Mouse (Mus musculus) layer of hippocampus, adult 8-10 months (tissue): ENCODE measurements around the gene Guca2a. TPM values are rescaled to one million over a fixed set of nuclear protein-coding genes. Genes with fewer than 3 reads are reported as not detected.

Source experiments
- DNase-seq, 2 experiments: peaks; one replicate each; pipeline ENCODE4 v3.0.0; 2022; ENCODE audit warnings: low spot score in 2 of 2
- total RNA-seq, 4 experiments: library from RNA; stranded (reverse); gene quantifications; 2 replicates each; pipeline ENCODE4 v1.2.4; 2022

The Guca2a gene
- total RNA-seq, 4 experiments from 2014 or later: not detected

DNA sequence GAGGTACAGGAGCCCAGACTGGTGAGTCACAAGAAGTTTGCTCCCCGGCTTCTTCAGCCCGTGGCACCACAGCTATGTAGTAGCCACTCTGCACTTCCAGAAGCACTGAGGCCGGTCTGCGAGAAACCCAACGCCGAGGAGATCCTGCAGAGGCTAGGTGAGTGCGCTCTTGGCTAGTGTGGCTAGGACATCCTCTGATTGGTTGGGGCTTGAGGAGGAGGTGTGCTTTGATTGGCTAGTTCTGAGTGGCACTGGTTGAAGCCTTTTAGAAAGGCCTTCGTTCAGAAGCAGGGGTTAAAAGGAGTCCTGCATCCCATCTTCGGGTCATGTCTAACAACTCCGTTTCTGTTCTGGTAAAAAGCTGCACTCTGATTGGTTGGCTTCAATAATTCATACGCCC, 1.2 kb downstream of the Guca2a start:
- no peak for DNase-seq

DNA sequence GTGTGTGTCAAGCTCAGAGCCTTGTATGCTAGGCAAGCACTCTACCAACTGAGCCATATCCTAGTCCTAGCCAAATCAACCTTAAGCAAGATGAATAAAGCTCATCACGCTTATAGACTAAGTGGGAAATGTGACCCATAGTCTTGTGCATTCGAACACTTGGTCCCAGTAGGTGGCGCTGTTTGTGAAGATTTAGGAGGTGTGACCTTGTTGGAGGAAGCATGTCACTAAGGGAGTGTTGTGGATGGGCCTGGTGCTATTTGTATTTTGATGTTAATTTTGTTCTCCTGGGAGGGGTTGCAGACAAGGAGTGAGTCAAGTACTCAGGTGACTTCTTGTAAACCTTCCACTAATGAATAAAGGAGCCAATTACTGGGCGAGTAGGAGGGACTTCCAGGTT, 5.2 kb downstream of the Guca2a start:
- no peak for DNase-seq

DNA sequence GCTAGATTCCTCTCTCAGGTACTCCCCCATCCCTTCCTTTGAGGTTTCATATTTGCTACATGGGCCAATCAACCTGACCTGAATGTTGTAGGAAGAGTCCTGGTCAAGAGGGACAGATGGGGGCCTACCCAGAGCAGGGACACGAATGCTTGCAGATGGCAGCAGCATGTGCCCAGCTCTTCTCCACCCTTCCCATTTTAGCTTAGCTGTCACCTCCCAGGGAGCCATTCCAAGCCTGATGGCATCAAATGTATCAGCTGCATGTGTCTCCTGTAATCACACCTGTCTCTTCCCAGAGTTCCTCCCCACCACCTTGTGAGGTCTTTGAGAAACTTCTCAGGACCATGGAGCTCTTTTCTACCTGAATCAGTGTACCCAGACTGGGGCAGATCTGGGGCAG, 19.5 kb downstream of the Guca2a start:
- DNase-seq: no peak

DNA sequence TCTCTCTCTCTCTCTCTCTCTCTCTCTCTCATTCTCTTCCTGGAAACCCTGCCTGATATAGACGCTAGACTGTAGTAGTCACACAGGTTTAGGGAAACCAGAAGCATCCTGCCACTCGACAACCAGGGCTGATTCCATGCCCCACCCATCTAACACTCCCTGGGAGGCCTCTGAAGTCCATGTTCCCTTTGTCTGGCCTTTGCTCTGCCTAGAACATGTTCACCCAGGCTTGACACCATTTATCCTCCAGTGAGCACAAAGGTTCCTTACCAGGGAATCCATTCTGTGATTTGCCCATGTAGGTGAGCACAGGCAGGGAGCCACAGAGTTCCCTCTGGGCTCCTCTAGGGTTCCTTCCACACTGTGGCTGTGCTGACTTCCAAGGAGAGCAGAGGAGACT, 20.7 kb downstream of the Guca2a start:
- DNase-seq: no peak

DNA sequence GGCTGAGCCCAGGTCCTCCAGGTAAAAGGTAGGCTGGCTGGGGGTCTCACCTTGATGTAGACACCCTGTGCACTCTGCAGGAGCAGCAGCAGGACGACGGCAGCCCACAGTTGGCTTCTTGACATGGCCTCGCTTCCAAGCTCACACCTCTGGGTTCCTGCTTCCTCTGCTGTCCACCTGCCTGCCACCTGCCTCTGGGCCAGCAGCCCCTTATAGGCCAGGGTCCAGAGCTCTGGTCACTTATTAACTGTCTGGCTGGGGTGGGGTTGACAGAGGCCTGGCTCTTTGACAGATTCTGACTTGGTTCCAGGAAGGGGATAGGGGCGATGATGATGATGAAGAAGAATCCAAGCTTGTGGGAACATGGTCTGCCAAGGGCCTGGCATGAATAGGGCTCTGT, 21.2 kb downstream of the Guca2a start, which contains the start of gene Guca2b:
Gene Guca2b (minus strand): TSS at position 224 of the 400 bp plus-strand sequence.
- no peak for DNase-seq

DNA sequence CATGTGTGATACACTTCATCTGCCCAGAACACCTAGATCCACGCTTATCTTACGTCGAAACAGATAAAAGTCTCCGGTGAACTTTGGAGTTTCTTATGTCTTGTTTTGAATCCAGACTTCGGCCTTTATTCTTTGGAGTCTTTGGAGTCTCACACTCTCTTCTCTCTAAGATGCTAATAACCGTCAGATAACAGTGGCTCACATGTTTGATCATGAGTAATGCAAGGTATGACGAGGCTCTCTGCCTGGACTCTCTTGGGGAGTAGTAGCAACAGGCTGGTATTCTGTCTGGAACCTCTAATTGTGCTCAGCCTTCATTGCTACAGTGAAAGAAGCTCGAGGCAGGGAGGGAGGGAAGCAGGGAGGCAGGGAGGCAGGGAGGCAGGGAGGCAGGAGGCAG, 22.5 kb downstream of the Guca2a start:
- DNase-seq: no peak

DNA sequence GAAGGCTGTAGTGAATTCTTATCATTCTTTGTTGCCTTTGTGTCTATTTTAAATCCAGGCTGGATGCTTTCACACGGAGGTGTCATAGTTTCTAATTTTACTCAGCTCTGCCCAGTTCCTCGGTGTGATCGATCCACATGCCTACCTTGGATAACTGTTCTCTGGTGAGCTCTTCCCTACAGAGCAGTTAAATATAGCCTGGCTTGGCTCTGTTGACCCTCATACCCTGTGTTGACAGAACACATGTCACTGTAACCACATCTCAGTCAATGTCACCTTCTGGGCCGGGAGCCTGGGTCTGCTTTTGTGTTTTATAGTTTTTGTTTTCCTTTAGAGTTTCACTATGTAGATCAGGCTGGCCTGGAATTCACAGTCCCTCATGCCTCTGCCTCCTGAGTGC, 24.6 kb downstream of the Guca2a start:
- DNase-seq: no peak

DNA sequence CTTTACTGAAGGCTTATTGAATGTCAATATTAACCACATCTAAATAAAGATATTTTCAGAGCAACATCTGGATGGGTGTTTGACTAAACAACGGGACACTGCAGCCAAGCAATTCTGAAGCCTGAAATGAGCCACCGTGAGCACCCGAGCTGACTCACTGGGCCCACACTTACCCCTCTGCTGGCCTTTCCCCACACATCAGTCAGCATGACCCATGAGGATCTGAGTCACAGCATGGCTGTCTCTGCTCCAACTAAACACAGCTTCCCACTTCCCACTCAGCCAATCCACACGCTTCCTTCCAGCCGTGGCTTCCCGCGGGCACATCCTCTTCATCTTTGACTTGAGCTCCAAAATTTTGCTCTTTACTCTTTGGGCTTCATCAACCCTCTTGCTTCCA, 25.5 kb downstream of the Guca2a start:
- DNase-seq: no peak

DNA sequence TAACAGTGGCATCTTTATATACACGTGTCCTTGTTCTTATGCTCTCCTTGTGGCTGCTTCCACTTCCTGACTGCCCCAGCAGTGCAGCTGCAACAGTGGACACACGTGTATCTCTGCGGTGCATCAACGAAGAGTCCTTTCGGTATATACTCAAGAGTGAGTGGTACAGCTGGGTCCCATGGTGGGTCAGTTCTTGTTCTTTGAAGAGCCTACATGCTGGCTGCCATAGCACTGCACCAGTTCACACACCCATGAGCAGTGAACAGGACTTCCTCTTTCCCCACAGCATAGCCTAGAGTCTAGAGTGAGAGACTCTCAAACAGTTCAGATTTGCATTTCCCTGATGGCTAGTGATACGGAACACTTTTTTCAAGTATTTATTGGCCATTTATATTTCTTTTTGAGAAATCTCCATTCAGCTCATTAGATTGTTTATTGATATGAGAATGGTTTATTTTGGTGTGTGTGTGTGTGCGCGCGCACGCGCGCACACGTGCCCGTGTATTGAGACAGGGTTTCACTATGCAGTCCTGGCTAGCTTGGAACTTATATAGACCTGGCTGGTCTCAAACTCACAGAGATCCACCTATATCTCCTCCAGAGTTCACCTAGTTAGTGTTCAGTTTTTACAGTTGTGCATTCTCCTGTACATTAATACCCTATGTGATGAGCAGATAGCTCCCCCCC, 26.0 kb downstream of the Guca2a start:
- DNase-seq: no peak

DNA sequence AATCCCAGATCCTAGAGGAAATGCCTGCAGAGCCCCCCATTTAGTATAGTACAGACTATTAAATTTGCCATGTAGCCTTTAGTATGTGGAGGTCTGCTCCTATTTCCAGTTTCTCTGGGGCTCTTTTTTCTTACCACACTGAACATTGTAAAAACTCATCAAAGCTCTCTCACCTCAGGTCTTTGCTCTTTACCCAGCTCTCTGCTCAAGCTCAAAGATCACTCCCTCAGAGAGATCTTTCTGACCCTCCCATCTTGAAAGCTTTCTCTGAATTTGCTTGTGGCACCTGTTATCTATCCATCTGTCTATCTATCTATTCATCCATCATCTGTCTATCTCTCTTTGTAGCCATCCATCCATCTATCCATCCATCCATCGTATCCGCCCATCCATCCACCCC, 27.7 kb downstream of the Guca2a start:
- no peak for DNase-seq

DNA sequence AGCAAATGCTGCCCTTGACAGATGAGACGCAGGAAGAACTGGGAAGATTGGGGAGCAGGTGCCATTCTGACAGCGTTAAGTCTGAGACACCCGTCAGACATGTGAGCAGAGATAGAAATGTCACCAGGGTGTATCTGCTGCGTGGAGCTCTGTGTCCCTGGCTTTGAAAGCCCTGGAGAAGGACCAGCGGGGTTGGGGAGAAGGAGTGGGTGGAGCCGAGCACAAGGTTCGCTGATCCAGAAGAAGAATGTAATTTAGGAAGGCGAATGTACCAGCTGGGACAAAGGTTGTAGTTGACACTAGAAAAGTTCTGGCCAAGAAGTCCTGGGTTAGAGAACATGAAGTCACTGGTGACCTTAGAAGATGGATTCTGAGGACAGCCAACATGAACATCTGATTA, 28.6 kb downstream of the Guca2a start:
- no peak for DNase-seq

DNA sequence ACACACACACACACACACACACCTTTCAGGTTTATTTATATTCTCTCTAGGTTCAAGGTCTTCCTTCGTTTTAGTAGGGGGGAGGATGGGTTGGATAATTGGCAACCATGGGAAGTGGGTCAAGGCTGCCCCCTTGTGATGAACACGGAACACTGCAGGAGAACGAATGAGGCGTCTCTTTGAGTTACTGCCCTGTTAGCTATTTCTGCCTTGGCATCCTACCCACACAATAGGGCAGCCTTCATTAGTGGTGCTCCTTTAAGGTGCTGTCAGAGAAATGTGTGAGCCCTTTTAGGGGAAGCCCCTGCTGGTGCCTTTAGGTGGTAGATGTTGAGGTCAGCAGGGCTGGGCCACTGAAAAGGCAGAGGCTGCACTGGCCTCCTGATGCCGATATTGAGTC, 29.9 kb downstream of the Guca2a start:
- no peak for DNase-seq

DNA sequence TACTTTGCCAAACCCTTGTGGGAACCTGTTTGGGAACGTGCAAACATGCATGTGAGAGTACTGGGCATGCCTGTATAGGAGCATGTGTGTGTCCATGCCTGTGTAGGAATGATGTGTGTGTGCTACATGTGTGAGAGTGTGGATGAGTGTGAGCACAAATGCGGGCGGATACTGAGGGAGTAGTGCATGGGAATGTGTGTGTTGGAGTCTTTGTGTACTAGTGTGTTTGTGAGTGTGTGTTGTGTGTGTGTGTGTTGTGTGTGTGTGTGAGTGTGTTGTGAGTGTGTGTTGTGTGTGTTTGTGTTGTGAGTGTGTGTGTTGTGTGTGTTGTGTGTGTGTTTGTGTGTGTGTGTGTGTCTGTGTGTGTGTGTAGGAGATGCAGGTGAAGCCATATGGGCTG, 30.7 kb downstream of the Guca2a start:
- no peak for DNase-seq

DNA sequence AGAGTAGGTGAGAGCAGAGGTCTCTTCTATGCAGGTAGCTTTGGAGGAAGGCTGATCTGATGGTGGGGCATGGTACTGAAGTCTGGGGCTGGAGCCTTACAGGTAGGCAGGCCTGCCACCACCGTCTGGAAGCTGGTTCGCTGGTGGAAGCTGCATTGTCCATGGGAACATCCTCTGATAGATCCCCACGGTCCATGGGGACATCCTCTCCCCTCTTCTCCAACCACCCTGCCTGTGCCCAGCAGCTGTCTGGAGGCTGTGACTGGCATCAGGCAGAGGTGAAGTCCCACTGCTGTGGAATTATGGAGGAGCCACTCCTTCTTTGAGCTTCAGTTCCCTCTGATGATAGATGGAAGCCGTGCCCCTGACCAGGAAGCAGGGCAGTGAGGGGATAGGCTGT, 31.1 kb downstream of the Guca2a start:
- DNase-seq: no peak

DNA sequence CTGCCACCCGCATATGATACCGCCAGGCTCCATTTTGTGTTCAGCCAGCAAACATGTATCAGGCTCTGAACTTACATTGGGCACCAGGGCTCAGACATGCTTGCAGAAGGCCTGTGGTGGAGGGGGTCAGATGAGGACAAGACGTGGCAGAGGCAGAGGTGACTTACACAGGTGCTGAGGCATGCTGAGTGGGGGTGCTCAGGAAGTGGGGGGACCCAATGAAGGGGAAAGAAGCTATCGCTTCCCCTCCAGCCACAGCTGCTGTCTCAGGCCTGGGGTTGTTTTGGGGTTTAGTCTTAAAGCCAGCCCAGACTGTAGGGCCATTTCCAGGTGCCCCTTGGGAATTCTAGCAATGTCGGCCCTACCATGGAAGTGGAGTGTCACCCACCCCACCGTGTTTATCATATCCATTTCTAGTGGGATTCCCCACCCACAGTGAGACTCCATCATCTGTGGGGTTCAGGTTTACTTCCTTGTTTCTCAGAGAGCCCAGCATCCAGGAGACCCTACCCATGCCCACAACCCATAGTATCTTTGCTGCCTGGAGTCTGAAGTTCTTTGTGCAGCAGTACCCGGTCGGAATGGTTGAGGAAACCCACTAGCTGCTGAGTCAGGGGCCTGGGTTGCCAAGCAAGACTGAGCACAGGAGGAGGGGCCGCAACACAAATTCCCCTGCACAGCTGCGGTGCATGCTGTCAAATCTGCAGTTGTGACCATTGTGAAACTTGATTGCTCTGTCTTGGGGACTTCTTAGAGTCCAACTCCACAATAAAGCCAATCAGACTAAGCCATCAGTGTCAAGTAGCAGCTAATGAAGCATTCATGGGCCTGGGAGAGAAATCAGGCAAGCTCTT, 32.1 kb downstream of the Guca2a start:
- no peak for DNase-seq

DNA sequence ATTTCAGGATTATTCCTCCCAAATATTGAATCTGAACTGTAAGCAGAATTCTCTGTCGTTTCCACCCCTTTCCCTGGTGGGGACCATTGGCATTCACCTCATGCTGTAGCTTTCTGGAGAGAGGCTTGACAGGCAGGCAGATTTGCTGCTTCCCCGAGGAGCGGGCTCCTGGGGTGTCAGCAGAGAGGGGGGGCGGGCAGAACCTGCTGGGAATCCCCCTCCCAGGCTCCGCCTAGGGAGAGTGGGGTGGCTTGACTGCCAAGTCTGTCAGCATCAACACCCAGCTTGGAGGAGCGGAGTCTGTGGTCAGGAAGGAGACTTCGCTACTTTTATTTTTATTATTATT, 32.7 kb downstream of the Guca2a start:
- DNase-seq: no peak

DNA sequence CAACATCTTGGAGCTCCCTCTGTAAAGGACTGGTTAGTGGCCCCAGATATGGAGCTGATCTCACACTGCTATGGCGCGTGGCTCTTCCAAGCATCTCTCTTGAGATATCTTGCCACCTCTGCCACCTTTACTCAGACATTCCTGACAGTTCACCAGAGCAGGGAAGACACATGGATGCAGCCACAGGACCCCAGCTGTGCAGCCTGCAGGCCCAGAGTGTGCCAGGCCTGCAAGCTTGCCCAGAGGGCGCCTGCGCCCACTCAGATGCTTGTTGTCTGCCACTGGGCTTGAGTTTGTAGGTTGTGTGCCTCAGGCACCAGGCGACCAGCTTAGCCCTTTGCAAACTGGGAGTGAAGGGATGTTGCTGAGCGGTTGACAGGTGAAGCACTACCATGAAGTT, 33.2 kb downstream of the Guca2a start:
- no peak for DNase-seq

DNA sequence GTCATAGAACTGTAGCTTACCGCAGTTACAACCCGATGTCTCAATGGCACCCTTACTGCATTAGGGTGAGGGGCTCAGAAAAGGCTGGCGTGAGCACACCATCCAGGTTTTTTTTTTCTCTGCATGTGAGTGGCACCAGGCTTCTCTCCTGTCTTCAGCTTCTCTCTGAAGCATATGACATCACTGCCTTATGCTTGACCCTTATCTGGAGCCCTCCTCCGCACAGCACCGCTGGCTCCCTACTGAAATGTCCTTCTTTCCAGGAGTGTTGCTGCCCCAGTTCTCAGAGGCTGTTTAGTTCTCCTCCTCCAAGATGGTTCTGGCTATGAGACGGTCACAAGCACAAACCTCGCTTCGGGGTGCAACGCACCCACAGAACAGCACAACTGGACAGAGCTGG, 33.7 kb downstream of the Guca2a start:
- no peak for DNase-seq

DNA sequence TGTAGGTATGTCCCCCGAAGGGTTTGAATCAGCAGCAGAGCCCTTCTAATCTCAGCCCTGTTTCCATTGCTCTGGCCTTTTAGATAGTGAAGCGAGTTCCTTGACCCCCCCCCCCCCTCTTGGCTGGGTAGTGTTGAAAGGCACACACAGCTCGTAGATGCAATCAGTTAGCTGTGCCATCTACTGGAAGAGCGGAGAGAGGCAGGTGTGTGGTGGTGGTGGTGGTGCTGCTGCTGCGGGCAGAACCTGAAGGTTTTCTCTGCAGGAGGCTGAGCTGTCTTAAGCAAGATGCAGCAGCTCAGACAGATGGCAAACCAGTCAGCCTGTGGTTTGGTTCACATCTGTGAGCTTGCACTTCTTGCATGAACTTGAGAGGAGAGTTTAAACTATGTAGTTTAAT, 35.2 kb downstream of the Guca2a start:
- DNase-seq: no peak

DNA sequence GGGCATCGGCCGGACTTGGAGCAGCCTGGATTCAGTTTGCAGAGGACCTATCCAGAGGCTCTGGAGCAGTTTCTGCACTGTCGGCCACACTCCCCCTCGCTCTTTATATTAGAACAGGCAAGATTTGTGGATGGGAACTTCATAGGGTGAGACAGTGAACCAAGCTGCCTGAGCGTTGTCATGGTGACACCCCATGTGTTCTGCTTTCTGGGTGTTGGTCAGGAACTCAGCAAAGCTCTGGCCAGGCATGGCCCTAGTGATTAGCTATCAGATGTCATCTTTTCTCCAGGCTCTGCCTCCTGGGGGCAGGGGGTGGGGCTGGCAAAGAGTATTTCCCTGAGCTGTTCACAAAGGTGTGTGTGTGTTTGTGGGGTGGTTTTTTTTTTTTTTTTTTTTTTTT, 45.1 kb downstream of the Guca2a start:
- DNase-seq: no peak

DNA sequence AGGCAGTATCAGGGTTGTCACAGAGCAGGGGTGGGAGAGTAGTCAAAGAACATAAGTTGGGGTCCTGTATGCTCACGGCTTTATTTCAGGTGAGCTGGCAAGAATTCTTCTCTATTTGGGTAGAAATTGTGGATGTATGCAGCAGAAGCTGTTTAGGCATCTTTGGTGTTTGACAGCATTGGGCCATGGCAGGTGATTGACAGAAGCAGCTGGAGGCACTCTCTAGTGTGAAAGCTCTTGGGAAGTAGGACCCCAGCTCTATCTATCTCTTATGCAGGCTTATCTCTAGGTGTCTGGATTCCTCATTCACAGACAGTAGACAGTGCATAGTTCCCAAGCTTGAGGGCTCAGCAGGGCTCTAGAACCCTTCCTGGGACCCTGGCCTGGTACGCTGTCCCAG, 48.2 kb downstream of the Guca2a start:
- DNase-seq: no peak
